Mouse (Mus musculus) stomach, adult 2 months (tissue): ENCODE data around the gene Gnptab. TPM values are rescaled to one million over a fixed set of nuclear protein-coding genes. Genes with fewer than 3 reads are reported as not detected.

ENCODE experiments used
- polyA plus RNA-seq: library from polyadenylated mRNA; depleted of rRNA; stranded (reverse); fragments of >200 nt; gene quantifications from 2 replicates; pipeline ENCODE4 v1.2.3, GENCODE M21; 2012; rRNA removed

Gene Gnptab
- 2.0 and 2.9 TPM in 2 replicates for polyA plus RNA-seq

GRCm38 (mm10) chr10:88379013-88379885 lies at the start of gene Gnptab, which contains the start of gene Dram1:
Gene Gnptab (plus strand): TSS chr10:88379132.
Gene Dram1 (minus strand): TSS chr10:88379080.

GRCm38 (mm10) chr10:88459502-88459992 lies 80.6 kb downstream of the Gnptab start, which contains the start of gene Sycp3:
Gene Sycp3 (plus strand): TSS chr10:88459569.

Other genes with a start within 250 kb of the Gnptab start
- 0.12 TPM in 2 replicates for gene Parpbp, start 232.2 kb upstream of the Gnptab start, polyA plus RNA-seq
- gene Nup37, start 232.1 kb upstream of the Gnptab start, polyA plus RNA-seq: 0.58 TPM in 2 replicates
- 2.5 and 2.9 TPM in 2 replicates for gene Washc3, start 178.0 kb upstream of the Gnptab start, polyA plus RNA-seq
- 2.9 and 3.1 TPM in 2 replicates for gene Dram1, start 52 bp upstream of the Gnptab start, polyA plus RNA-seq
- not detected in 2 replicates for gene Sycp3, start 80.4 kb downstream of the Gnptab start, polyA plus RNA-seq
- gene Chpt1, start 124.9 kb downstream of the Gnptab start, polyA plus RNA-seq: 50.1 and 78.0 TPM in 2 replicates
- 0.77 and 2.1 TPM in 2 replicates for gene Mybpc1, start 226.0 kb downstream of the Gnptab start, polyA plus RNA-seq